Mouse (Mus musculus): ENCODE data around the gene Cd55b.

The Cd55b gene

GRCm38 (mm10) chr1:130342429-130342828 is 80.4 kb downstream of the Cd55b start:
- no peak for DNase-seq (ENCODE audit: extremely low spot score, low spot score)

All from neural tube, embryonic 10.5 days (tissue).